Mouse (Mus musculus) forebrain, embryonic 13.5 days (tissue): ENCODE data around the gene Spopl. TPM values are rescaled to one million over a fixed set of nuclear protein-coding genes. Genes with fewer than 3 reads are reported as not detected.
"Not testable (repeated sequence)": the region's sequence is repeated elsewhere in the genome, so short reads cannot be mapped to it uniquely, and the experiment has no call there.

ENCODE experiments used
- ATAC-seq: fragments of 200-750 bp; cut with Nextera tagmentation; 2 replicates; pipeline ENCODE4 v1.8.0; 2017
- H3K27ac ChIP-seq: fragments of 300-500 bp; sonication (generic); 2 replicates; pipeline ENCODE4 v1.5.1; 2015; ENCODE audit warnings: inconsistent platforms, mild to moderate bottlenecking, moderate library complexity
- H3K27me3 ChIP-seq: fragments of 300-500 bp; sonication (generic); 2 replicates; pipeline ENCODE4 v1.6.1; 2015; ENCODE audit warnings: mild to moderate bottlenecking, inconsistent platforms
- H3K36me3 ChIP-seq: fragments of 300-500 bp; sonication (generic); 2 replicates; pipeline ENCODE4 v1.6.1; 2015; ENCODE audit warnings: mild to moderate bottlenecking, inconsistent platforms; ENCODE audit not compliant: poor library complexity, severe bottlenecking
- H3K4me1 ChIP-seq: fragments of 300-500 bp; sonication (generic); 2 replicates; pipeline ENCODE4 v1.6.1; 2015; ENCODE audit warnings: inconsistent platforms
- H3K4me2 ChIP-seq: fragments of 300-500 bp; sonication (generic); 2 replicates; pipeline ENCODE4 v1.6.1; 2015; ENCODE audit warnings: inconsistent platforms, mild to moderate bottlenecking, moderate library complexity
- H3K4me3 ChIP-seq: fragments of 300-500 bp; sonication (generic); 2 replicates; pipeline ENCODE4 v1.5.1; 2015; ENCODE audit warnings: mild to moderate bottlenecking, inconsistent platforms
- H3K9ac ChIP-seq: fragments of 300-500 bp; sonication (generic); 2 replicates; pipeline ENCODE4 v1.6.1; 2015; ENCODE audit warnings: mild to moderate bottlenecking, inconsistent platforms
- H3K9me3 ChIP-seq: fragments of 300-500 bp; sonication (generic); replicated peaks from 2 replicates; pipeline ENCODE4 v1.6.1; 2016; ENCODE audit warnings: inconsistent platforms
- WGBS: fragments of 180-500 bp; shearing (Covaris S2); methylation state at CpG from one replicate; pipeline ENCODE4 v1.1.7; 2015; 5-methylcytosine and 5-hydroxymethylcytosine counted together
- polyA plus RNA-seq: library from polyadenylated mRNA; unstranded; fragments of >200 nt; fragmentation: Nextera tagmentation; extraction: Ambion mirVana; gene quantifications from 2 replicates; pipeline ENCODE4 v1.2.1, GENCODE M21; 2015

Gene Spopl
- polyA plus RNA-seq, 1 experiment from 2014 or later: 12.4 TPM

- Histone ChIP-seq H3K4me2 (no peak overlapping the region), H3K4me3 (no peak overlapping the region), H3K9ac (no peak overlapping the region), H3K4me1 (no peaks in the 10 kb centered on the region), H3K27ac (no peak overlapping the region), H3K27me3 (no peaks in the 10 kb centered on the region), H3K36me3 (no peaks in the 10 kb centered on the region), H3K9me3 (no peaks in the 10 kb centered on the region)
- no peak for ATAC-seq
- WGBS: 97% methylated on average over 1 of the region's 1 CpGs
These were observed 24.7 kb downstream of the Spopl start for GRCm38 (mm10) chr2:23547220-23547619.

GRCm38 (mm10) chr2:23539967-23540366 is 31.9 kb downstream of the Spopl start:
- WGBS: 89% methylated on average over 4 of the region's 4 CpGs
- no peak overlapping the region for H3K4me3 ChIP-seq

GRCm38 (mm10) chr2:23527717-23528116 is 44.2 kb downstream of the Spopl start:
- not testable (repeated sequence) for H3K4me1 ChIP-seq, ATAC-seq, H3K27me3 ChIP-seq, H3K4me3 ChIP-seq, H3K9ac ChIP-seq, H3K4me2 ChIP-seq, H3K9me3 ChIP-seq, H3K27ac ChIP-seq
- H3K36me3 ChIP-seq: peaks cover 43% of the 10 kb centered on the region
- 99% methylated on average over 2 of the region's 2 CpGs for WGBS

More at GRCm38 (mm10) chr2:23539967-23540366, 31.9 kb downstream of the Spopl start:
- H3K4me1 ChIP-seq: no peaks in the 10 kb centered on the region
- H3K4me2 ChIP-seq: no peak overlapping the region
- ATAC-seq: no peak
- H3K27me3 ChIP-seq: no peaks in the 10 kb centered on the region
- no peaks in the 10 kb centered on the region for H3K9me3 ChIP-seq
- no peak overlapping the region for H3K9ac ChIP-seq
- no peaks in the 10 kb centered on the region for H3K36me3 ChIP-seq
- H3K27ac ChIP-seq: no peak overlapping the region

GRCm38 (mm10) chr2:23505141-23505540 is 66.8 kb downstream of the Spopl start:
- Histone ChIP-seq H3K36me3 (peaks cover 11% of the 10 kb centered on the region; the same call in 1 of the 2 replicates), H3K4me2 (no peak overlapping the region), H3K9ac (no peak overlapping the region), H3K4me3 (no peak overlapping the region), H3K4me1 (no peaks in the 10 kb centered on the region), H3K27ac (no peak overlapping the region), H3K9me3 (no peaks in the 10 kb centered on the region), H3K27me3 (no peaks in the 10 kb centered on the region)
- ATAC-seq: no peak
- WGBS: 95% methylated on average over 3 of the region's 3 CpGs

GRCm38 (mm10) chr2:23481715-23482114 is 90.2 kb downstream of the Spopl start:
- Histone ChIP-seq H3K9me3 (no peaks in the 10 kb centered on the region), H3K4me3 (no peak overlapping the region), H3K9ac (no peak overlapping the region), H3K27ac (no peak overlapping the region), H3K4me2 (no peak overlapping the region), H3K27me3 (no peaks in the 10 kb centered on the region), H3K4me1 (no peaks in the 10 kb centered on the region), H3K36me3 (no peaks in the 10 kb centered on the region)
- 88% methylated on average over 1 of the region's 1 CpGs for WGBS
- ATAC-seq: no peak

GRCm38 (mm10) chr2:23467471-23467870 is 104.4 kb downstream of the Spopl start:
- WGBS: 78% methylated on average over 1 of the region's 1 CpGs
- Histone ChIP-seq H3K36me3 (no peaks in the 10 kb centered on the region), H3K4me2 (no peak overlapping the region), H3K4me1 (no peaks in the 10 kb centered on the region), H3K27me3 (no peaks in the 10 kb centered on the region), H3K27ac (no peak overlapping the region), H3K9ac (no peak overlapping the region), H3K4me3 (no peak overlapping the region), H3K9me3 (no peaks in the 10 kb centered on the region)
- ATAC-seq: no peak

GRCm38 (mm10) chr2:23457452-23457851 is 114.5 kb downstream of the Spopl start:
- Histone ChIP-seq H3K9ac (no peak overlapping the region), H3K4me1 (no peaks in the 10 kb centered on the region), H3K27ac (no peak overlapping the region), H3K27me3 (no peaks in the 10 kb centered on the region), H3K4me2 (no peak overlapping the region), H3K9me3 (no peaks in the 10 kb centered on the region), H3K4me3 (no peak overlapping the region), H3K36me3 (no peaks in the 10 kb centered on the region)
- ATAC-seq: no peak
